Mouse (Mus musculus): ENCODE measurements around the gene Dnm3. TPM values are rescaled to one million over a fixed set of nuclear protein-coding genes. Genes with fewer than 3 reads are reported as not detected.

The Dnm3 gene
- polyA plus RNA-seq, 1 experiment: not detected

GRCm38 (mm10) chr1:162224817-162225605 is 252.8 kb downstream of the Dnm3 start:
- H3K4me1 ChIP-seq (ENCODE audit: control insufficient read depth, insufficient read depth, low read length): no peaks in the 10 kb centered on the region
- no peak overlapping the region for H3K27ac ChIP-seq (ENCODE audit: insufficient read depth, low read depth, low read length)
- TF ChIP-seq CTCF (IDR thresholded peaks at IDR 0.05; ENCODE audit: insufficient read depth, low read depth, low read length) (no peak), POLR2A (IDR thresholded peaks at IDR 0.05; ENCODE audit: insufficient read depth, low read depth, low read length) (no peak)
- H3K4me3 ChIP-seq (ENCODE audit: insufficient read depth, low read depth, low read length): no peak overlapping the region
- WGBS: 85% methylated on average over 10 of the region's 10 CpGs

DNA sequence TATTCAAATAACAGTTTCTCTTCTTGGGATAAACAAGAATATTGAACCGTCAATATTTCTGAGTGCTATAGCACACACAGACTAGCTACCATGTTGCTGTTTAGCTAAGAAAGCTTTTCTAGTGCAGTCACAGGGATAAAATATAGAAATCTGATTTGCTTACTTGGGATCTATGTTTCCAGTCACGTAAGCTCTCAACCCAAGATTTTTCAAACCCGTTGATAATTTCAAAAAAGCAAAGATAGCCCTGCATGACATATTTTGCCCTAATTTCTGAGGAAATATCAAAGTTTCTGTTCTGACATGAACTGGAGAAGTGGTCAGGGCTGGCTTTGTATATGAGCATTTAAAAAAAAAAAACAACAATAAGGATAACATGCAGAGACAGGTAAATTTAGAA is 253.8 kb downstream of the Dnm3 start:
- Histone ChIP-seq H3K27ac (ENCODE audit: insufficient read depth, low read depth, low read length) (no peak overlapping the region), H3K4me1 (ENCODE audit: control insufficient read depth, insufficient read depth, low read length) (no peaks in the 10 kb centered on the region), H3K4me3 (ENCODE audit: insufficient read depth, low read depth, low read length) (no peak overlapping the region)
- TF ChIP-seq POLR2A (IDR thresholded peaks at IDR 0.05; ENCODE audit: insufficient read depth, low read depth, low read length): no peak
- TF ChIP-seq CTCF (IDR thresholded peaks at IDR 0.05; ENCODE audit: insufficient read depth, low read depth, low read length): no peak
- 95% methylated on average over 3 of the region's 3 CpGs for WGBS

- 85% methylated on average over 8 of the region's 8 CpGs for WGBS
- H3K4me1 ChIP-seq (ENCODE audit: control insufficient read depth, insufficient read depth, low read length): no peaks in the 10 kb centered on the region
- TF ChIP-seq CTCF (IDR thresholded peaks at IDR 0.05; ENCODE audit: insufficient read depth, low read depth, low read length): no peak
- no peak for TF ChIP-seq POLR2A (IDR thresholded peaks at IDR 0.05; ENCODE audit: insufficient read depth, low read depth, low read length)
- H3K27ac ChIP-seq (ENCODE audit: insufficient read depth, low read depth, low read length): no peak overlapping the region
- H3K4me3 ChIP-seq (ENCODE audit: insufficient read depth, low read depth, low read length): no peak overlapping the region
Observed at GRCm38 (mm10) chr1:162223258-162223940, 254.4 kb downstream of the Dnm3 start.

DNA sequence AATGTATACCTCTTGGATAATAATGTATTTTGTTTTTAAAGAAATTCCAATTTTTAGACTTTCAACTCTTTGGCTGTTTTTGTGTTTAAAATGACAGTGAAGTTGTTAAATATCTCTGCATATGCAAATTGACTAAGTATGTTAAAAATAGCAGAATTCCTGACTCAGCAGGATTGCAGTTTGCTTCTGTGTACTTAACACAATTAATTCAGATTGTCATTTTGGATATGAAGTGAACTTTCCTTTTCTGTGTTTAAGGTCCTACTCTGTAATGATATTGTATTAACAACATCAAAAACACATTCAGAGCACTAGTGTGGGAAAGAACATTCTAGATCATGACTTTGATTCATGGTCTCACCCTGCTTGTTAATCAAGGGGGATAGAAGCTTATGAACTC is 255.5 kb downstream of the Dnm3 start:
- no peak for TF ChIP-seq CTCF (IDR thresholded peaks at IDR 0.05; ENCODE audit: insufficient read depth, low read depth, low read length)
- no peak for TF ChIP-seq POLR2A (IDR thresholded peaks at IDR 0.05; ENCODE audit: insufficient read depth, low read depth, low read length)
- Histone ChIP-seq H3K4me1 (ENCODE audit: control insufficient read depth, insufficient read depth, low read length) (no peaks in the 10 kb centered on the region), H3K4me3 (ENCODE audit: insufficient read depth, low read depth, low read length) (no peak overlapping the region), H3K27ac (ENCODE audit: insufficient read depth, low read depth, low read length) (no peak overlapping the region)

GRCm38 (mm10) chr1:162221801-162222301 is 256.0 kb downstream of the Dnm3 start:
- 65% methylated on average over 4 of the region's 4 CpGs for WGBS
- no peak for TF ChIP-seq CTCF (IDR thresholded peaks at IDR 0.05; ENCODE audit: insufficient read depth, low read depth, low read length)
- TF ChIP-seq POLR2A (IDR thresholded peaks at IDR 0.05; ENCODE audit: insufficient read depth, low read depth, low read length): no peak
- Histone ChIP-seq H3K4me3 (ENCODE audit: insufficient read depth, low read depth, low read length) (no peak overlapping the region), H3K4me1 (ENCODE audit: control insufficient read depth, insufficient read depth, low read length) (no peaks in the 10 kb centered on the region), H3K27ac (ENCODE audit: insufficient read depth, low read depth, low read length) (no peak overlapping the region)

- Histone ChIP-seq H3K27ac (ENCODE audit: insufficient read depth, low read depth, low read length) (no peak overlapping the region), H3K4me3 (ENCODE audit: insufficient read depth, low read depth, low read length) (no peak overlapping the region)
Observed at GRCm38 (mm10) chr1:162220891-162221290, 256.9 kb downstream of the Dnm3 start.

DNA sequence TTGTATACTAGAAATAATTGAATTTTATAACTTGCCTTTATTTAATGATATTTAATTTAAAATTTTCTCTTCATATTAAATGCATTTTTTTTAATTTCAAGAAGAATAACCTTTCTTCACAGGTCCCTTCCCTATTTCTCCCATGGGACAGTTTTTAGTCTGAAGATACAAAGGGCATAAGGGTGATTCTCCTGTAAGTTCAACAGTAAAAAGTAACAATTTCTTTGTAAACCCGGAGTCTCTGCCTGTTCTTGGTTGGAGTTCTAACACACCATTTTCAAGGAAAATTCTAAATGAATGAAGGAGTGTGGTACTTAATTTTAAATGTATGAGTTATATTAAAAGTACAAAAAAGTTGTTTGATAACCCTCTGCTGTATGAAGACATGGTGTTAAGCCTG is 258.1 kb downstream of the Dnm3 start:
- WGBS: 93% methylated on average over 1 of the region's 1 CpGs

More at GRCm38 (mm10) chr1:162220891-162221290, 256.9 kb downstream of the Dnm3 start:
- H3K4me1 ChIP-seq (ENCODE audit: control insufficient read depth, insufficient read depth, low read length): no peaks in the 10 kb centered on the region
- TF ChIP-seq POLR2A (IDR thresholded peaks at IDR 0.05; ENCODE audit: insufficient read depth, low read depth, low read length) (no peak), CTCF (IDR thresholded peaks at IDR 0.05; ENCODE audit: insufficient read depth, low read depth, low read length) (no peak)

GRCm38 (mm10) chr1:162218530-162219180 is 259.2 kb downstream of the Dnm3 start:
- Histone ChIP-seq H3K27ac (ENCODE audit: insufficient read depth, low read depth, low read length) (no peak overlapping the region), H3K4me3 (ENCODE audit: insufficient read depth, low read depth, low read length) (no peak overlapping the region), H3K4me1 (ENCODE audit: control insufficient read depth, insufficient read depth, low read length) (no peaks in the 10 kb centered on the region)
- TF ChIP-seq CTCF (IDR thresholded peaks at IDR 0.05; ENCODE audit: insufficient read depth, low read depth, low read length): no peak
- TF ChIP-seq POLR2A (IDR thresholded peaks at IDR 0.05; ENCODE audit: insufficient read depth, low read depth, low read length): no peak
- WGBS: 72% methylated on average over 8 of the region's 8 CpGs

More for the DNA sequence above, 258.1 kb downstream of the Dnm3 start:
- Histone ChIP-seq H3K4me1 (ENCODE audit: control insufficient read depth, insufficient read depth, low read length) (no peaks in the 10 kb centered on the region), H3K4me3 (ENCODE audit: insufficient read depth, low read depth, low read length) (no peak overlapping the region), H3K27ac (ENCODE audit: insufficient read depth, low read depth, low read length) (no peak overlapping the region)
- TF ChIP-seq POLR2A (IDR thresholded peaks at IDR 0.05; ENCODE audit: insufficient read depth, low read depth, low read length): no peak
- no peak for TF ChIP-seq CTCF (IDR thresholded peaks at IDR 0.05; ENCODE audit: insufficient read depth, low read depth, low read length)

Measured in olfactory bulb, adult 2 months (tissue).